Mouse (Mus musculus) limb, embryonic 11.5 days (tissue): ENCODE results near the gene Rras2. TPM values are rescaled to one million over a fixed set of nuclear protein-coding genes. Genes with fewer than 3 reads are reported as not detected.

Experiments used
- ATAC-seq: fragments of 200-750 bp; cut with Nextera tagmentation; 2 replicates; pipeline ENCODE4 v1.8.0; 2017; ENCODE audit warnings: low read depth; ENCODE audit not compliant: insufficient number of reproducible peaks, low FRiP score, low TSS enrichment
- DNase-seq: peaks from one replicate; pipeline ENCODE4 v3.0.0-alpha.2; 2015; ENCODE audit warnings: low spot score
- H3K27ac ChIP-seq: fragments of 300-500 bp; sonication (generic); replicated peaks from 2 replicates; pipeline ENCODE4 v1.5.1; 2014; ENCODE audit warnings: low read depth, mild to moderate bottlenecking, low read length
- H3K27me3 ChIP-seq: fragments of 300-500 bp; sonication (generic); 2 replicates; pipeline ENCODE4 v1.6.1; 2014; ENCODE audit warnings: mild to moderate bottlenecking, low read length, mixed read lengths; ENCODE audit not compliant: control insufficient read depth, insufficient read depth
- H3K36me3 ChIP-seq: fragments of 300-500 bp; sonication (generic); 2 replicates; pipeline ENCODE4 v1.6.1; 2014; ENCODE audit warnings: mild to moderate bottlenecking, low read length, moderate library complexity, mixed read lengths; ENCODE audit not compliant: control insufficient read depth, insufficient read depth
- H3K4me1 ChIP-seq: fragments of 300-500 bp; sonication (generic); 2 replicates; pipeline ENCODE4 v1.6.1; 2014; ENCODE audit warnings: low read length, mixed read lengths; ENCODE audit not compliant: control insufficient read depth, insufficient read depth
- H3K4me2 ChIP-seq: fragments of 300-500 bp; sonication (generic); 2 replicates; pipeline ENCODE4 v1.6.1; 2014; ENCODE audit warnings: low read depth, mild to moderate bottlenecking, moderate library complexity; ENCODE audit not compliant: severe bottlenecking
- H3K4me3 ChIP-seq: fragments of 300-500 bp; sonication (generic); 2 replicates; pipeline ENCODE4 v1.5.1; 2014; ENCODE audit warnings: low read depth, low read length
- H3K9ac ChIP-seq: fragments of 300-500 bp; sonication (generic); 2 replicates; pipeline ENCODE4 v1.6.1; 2014; ENCODE audit warnings: mild to moderate bottlenecking, low read length
- H3K9me3 ChIP-seq: fragments of 300-500 bp; sonication (generic); 2 replicates; pipeline ENCODE4 v1.6.1; 2016; ENCODE audit warnings: low read length; ENCODE audit not compliant: control insufficient read depth
- WGBS: fragments of 180-500 bp; shearing (Covaris S2); extraction: QIAGEN DNeasy Blood & Tissue Kit; methylation state at CpG from one replicate; pipeline ENCODE4 v1.1.7; 2014; 5-methylcytosine and 5-hydroxymethylcytosine counted together
- polyA plus RNA-seq: library from polyadenylated mRNA; unstranded; fragments of >200 nt; fragmentation: Nextera tagmentation; extraction: Ambion mirVana; gene quantifications from 2 replicates; pipeline ENCODE4 v1.2.1, GENCODE M21; 2014

The Rras2 gene
- polyA plus RNA-seq, 1 experiment from 2014 or later: 27.0 TPM

GRCm38 (mm10) chr7:114026923-114027322, 90.7 kb downstream of the Rras2 start:
- Histone ChIP-seq H3K9ac (no peak overlapping the region), H3K27ac (no peak overlapping the region), H3K4me1 (no peaks in the 10 kb centered on the region), H3K27me3 (no peaks in the 10 kb centered on the region), H3K4me2 (no peak overlapping the region), H3K36me3 (no peaks in the 10 kb centered on the region), H3K9me3 (no peaks in the 10 kb centered on the region), H3K4me3 (no peak overlapping the region)
- no peak for DNase-seq
- ATAC-seq: no peak
- 87% methylated on average over 8 of the region's 8 CpGs for WGBS

DNA sequence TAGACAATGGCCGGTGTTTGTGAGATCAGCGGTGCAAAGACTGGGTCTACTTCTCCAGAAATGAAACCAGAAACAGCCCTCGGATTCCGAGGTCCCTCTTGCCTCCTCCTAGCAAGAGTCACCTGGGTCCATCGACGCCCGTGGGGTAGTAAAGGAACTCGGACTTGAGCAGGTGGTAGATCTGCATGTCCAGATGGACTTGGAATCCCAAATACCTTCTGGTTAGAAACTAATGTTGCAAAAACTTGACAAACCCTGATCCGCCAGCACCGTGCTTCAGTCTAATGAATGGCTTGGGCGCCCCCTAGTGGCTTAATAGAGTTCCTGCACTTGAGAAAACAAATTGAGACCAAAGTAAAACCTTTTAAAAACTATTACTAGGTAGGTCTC, 96.9 kb downstream of the Rras2 start:
- H3K36me3 ChIP-seq: no peaks in the 10 kb centered on the region
- no peaks in the 10 kb centered on the region for H3K4me1 ChIP-seq
- H3K27me3 ChIP-seq: no peaks in the 10 kb centered on the region
- 3% methylated on average over 11 of the region's 11 CpGs for WGBS
- no peak overlapping the region for H3K9ac ChIP-seq
- H3K4me3 ChIP-seq: peak overlapping the region; percentile 12; the same call in 1 of the 2 replicates
- no peak overlapping the region for H3K27ac ChIP-seq
- H3K9me3 ChIP-seq: no peaks in the 10 kb centered on the region
- peak overlapping the region; percentile 36 for H3K4me2 ChIP-seq
- ATAC-seq (peak; percentile 64; the same call in 1 of the 2 replicates), DNase-seq (peak; percentile 86)

GRCm38 (mm10) chr7:114020057-114020703, 97.4 kb downstream of the Rras2 start:
- Histone ChIP-seq H3K9ac (no peak overlapping the region), H3K9me3 (no peaks in the 10 kb centered on the region), H3K36me3 (no peaks in the 10 kb centered on the region), H3K27ac (no peak overlapping the region), H3K4me1 (no peaks in the 10 kb centered on the region), H3K4me3 (peak overlapping the region; percentile 12; the same call in 1 of the 2 replicates), H3K27me3 (no peaks in the 10 kb centered on the region), H3K4me2 (peak overlapping the region; percentile 36)
- DNase-seq (no peak), ATAC-seq (no peak)
- WGBS: 13% methylated on average over 11 of the region's 11 CpGs

GRCm38 (mm10) chr7:114018861-114019260, 98.7 kb downstream of the Rras2 start:
- no peak overlapping the region for H3K27ac ChIP-seq
- no peaks in the 10 kb centered on the region for H3K36me3 ChIP-seq
- no peak overlapping the region for H3K4me3 ChIP-seq
- H3K27me3 ChIP-seq: no peaks in the 10 kb centered on the region
- DNase-seq: no peak
- H3K4me2 ChIP-seq: no peak overlapping the region
- H3K4me1 ChIP-seq: no peaks in the 10 kb centered on the region
- no peak for ATAC-seq
- H3K9ac ChIP-seq: no peak overlapping the region
- 77% methylated on average over 3 of the region's 3 CpGs for WGBS
- H3K9me3 ChIP-seq: no peaks in the 10 kb centered on the region

DNA sequence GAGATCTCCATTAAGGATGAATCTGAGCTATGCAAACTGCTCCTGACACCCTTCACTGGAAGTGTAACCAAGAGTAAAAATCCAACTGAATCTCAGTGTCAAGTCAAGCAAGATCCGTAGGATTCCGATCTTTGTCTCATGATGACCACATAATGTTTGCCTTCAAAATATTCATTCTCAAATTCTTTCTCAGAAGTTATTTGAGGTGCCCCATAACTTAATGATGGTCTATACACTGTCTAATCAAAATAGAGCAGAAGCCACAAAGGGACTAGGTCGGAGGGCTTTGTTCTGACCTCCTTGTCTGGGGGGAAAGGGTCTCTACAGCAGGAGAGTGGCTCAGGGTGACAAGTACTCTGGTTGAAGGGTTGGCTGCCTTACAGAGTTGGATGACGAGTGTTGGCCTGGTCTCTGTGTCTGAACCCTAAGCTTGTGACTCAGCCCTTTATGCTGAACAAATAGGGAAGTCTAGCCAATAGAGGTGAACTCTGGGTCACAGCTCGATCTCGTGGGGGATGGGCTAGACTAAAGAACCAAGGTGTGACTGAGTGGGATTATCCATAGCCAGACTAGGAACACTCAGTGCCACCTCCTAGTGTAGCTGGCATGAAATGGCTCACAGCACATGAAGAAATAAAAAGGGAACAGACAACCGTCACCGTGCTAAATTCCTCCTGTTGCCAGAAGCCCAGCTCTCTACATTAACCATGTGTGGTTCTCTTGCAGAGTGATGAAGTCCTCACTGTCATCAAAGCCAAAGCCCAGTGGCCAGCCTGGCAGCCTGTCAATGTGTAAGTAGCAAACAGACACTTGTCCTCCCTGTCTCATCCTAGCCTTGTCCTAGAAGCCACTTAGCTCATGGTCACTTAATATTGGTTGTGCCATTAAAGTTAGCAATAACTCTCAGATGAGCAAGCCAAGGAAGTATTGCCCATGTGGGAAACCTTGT, 101.3 kb downstream of the Rras2 start:
- H3K36me3 ChIP-seq: no peaks in the 10 kb centered on the region
- no peaks in the 10 kb centered on the region for H3K9me3 ChIP-seq
- H3K4me3 ChIP-seq: no peak overlapping the region
- ATAC-seq (no peak), DNase-seq (no peak)
- no peaks in the 10 kb centered on the region for H3K4me1 ChIP-seq
- no peak overlapping the region for H3K27ac ChIP-seq
- no peaks in the 10 kb centered on the region for H3K27me3 ChIP-seq
- 83% methylated on average over 8 of the region's 8 CpGs for WGBS
- H3K9ac ChIP-seq: no peak overlapping the region
- no peak overlapping the region for H3K4me2 ChIP-seq

- Histone ChIP-seq H3K4me1 (no peaks in the 10 kb centered on the region), H3K4me3 (no peak overlapping the region), H3K27ac (no peak overlapping the region), H3K27me3 (no peaks in the 10 kb centered on the region), H3K9me3 (no peaks in the 10 kb centered on the region), H3K36me3 (no peaks in the 10 kb centered on the region), H3K4me2 (no peak overlapping the region), H3K9ac (no peak overlapping the region)
- 64% methylated on average over 9 of the region's 9 CpGs for WGBS
- DNase-seq (no peak), ATAC-seq (no peak)
These were observed 105.7 kb downstream of the Rras2 start for GRCm38 (mm10) chr7:114011726-114012443.

GRCm38 (mm10) chr7:114007565-114007964, 110.0 kb downstream of the Rras2 start:
- WGBS: 70% methylated on average over 5 of the region's 5 CpGs
- DNase-seq (peak; percentile 47), ATAC-seq (no peak)
- no peaks in the 10 kb centered on the region for H3K9me3 ChIP-seq
- no peak overlapping the region for H3K4me3 ChIP-seq
- H3K36me3 ChIP-seq: no peaks in the 10 kb centered on the region
- no peaks in the 10 kb centered on the region for H3K4me1 ChIP-seq
- no peak overlapping the region for H3K9ac ChIP-seq
- H3K27me3 ChIP-seq: no peaks in the 10 kb centered on the region
- H3K27ac ChIP-seq: no peak overlapping the region
- H3K4me2 ChIP-seq: no peak overlapping the region

GRCm38 (mm10) chr7:114006456-114006855, 111.1 kb downstream of the Rras2 start:
- Histone ChIP-seq H3K9ac (no peak overlapping the region), H3K4me2 (no peak overlapping the region), H3K27me3 (no peaks in the 10 kb centered on the region), H3K4me3 (no peak overlapping the region), H3K4me1 (no peaks in the 10 kb centered on the region), H3K36me3 (no peaks in the 10 kb centered on the region), H3K27ac (no peak overlapping the region), H3K9me3 (no peaks in the 10 kb centered on the region)
- 87% methylated on average over 8 of the region's 8 CpGs for WGBS
- DNase-seq (no peak), ATAC-seq (no peak)
